Mouse (Mus musculus): ENCODE measurements around the gene Hoxa1. TPM values are rescaled to one million over a fixed set of nuclear protein-coding genes. Genes with fewer than 3 reads are reported as not detected.

The Hoxa1 gene
- polyA plus RNA-seq (2015; fragmentation: Illumina TruSeq; extraction: RNeasy Lipid Tissue Mini Kit (QIAGEN cat#74804); ENCODE audit: low read depth, low replicate concordance) = not detected

GRCm38 (mm10) chr6:52158276-52159051 lies at the start of gene Hoxa1:
Hoxa1 (minus strand) TSS chr6:52158317.

GRCm38 (mm10) chr6:52204050-52204752 lies 46.1 kb upstream of the Hoxa1 start, which contains the start of gene Hoxa5:
Hoxa5 (minus strand) TSS chr6:52204587.

GRCm38 (mm10) chr6:52190906-52191810 lies 33.0 kb upstream of the Hoxa1 start, which contains the start of gene Hoxa4:
Hoxa4 (minus strand) TSS chr6:52191753.

GRCm38 (mm10) chr6:52177061-52177735 lies 19.1 kb upstream of the Hoxa1 start, which contains the start of gene 5730596B20Rik:
5730596B20Rik (plus strand) TSS chr6:52177498.

GRCm38 (mm10) chr6:52164626-52165440 lies 6.7 kb upstream of the Hoxa1 start, which contains the start of gene Hoxa2:
Hoxa2 (minus strand) TSS chr6:52164831.

Other genes starting within 250 kb of the Hoxa1 start
- gene Skap2, start 145.8 kb downstream of the Hoxa1 start, polyA plus RNA-seq (2015; fragmentation: Illumina TruSeq; extraction: RNeasy Lipid Tissue Mini Kit (QIAGEN cat#74804); ENCODE audit: low read depth, low replicate concordance) = 14.4 TPM
- not detected for gene Hoxa2, start 6.5 kb upstream of the Hoxa1 start, polyA plus RNA-seq (2015; fragmentation: Illumina TruSeq; extraction: RNeasy Lipid Tissue Mini Kit (QIAGEN cat#74804); ENCODE audit: low read depth, low replicate concordance)
- gene 5730596B20Rik, start 19.2 kb upstream of the Hoxa1 start, polyA plus RNA-seq (2015; fragmentation: Illumina TruSeq; extraction: RNeasy Lipid Tissue Mini Kit (QIAGEN cat#74804); ENCODE audit: low read depth, low replicate concordance) = not detected
- not detected for gene Hoxa4, start 33.4 kb upstream of the Hoxa1 start, polyA plus RNA-seq (2015; fragmentation: Illumina TruSeq; extraction: RNeasy Lipid Tissue Mini Kit (QIAGEN cat#74804); ENCODE audit: low read depth, low replicate concordance)
- gene Hoxa5, start 46.3 kb upstream of the Hoxa1 start, polyA plus RNA-seq (2015; fragmentation: Illumina TruSeq; extraction: RNeasy Lipid Tissue Mini Kit (QIAGEN cat#74804); ENCODE audit: low read depth, low replicate concordance) = not detected
- gene Hoxa6, start 50.4 kb upstream of the Hoxa1 start, polyA plus RNA-seq (2015; fragmentation: Illumina TruSeq; extraction: RNeasy Lipid Tissue Mini Kit (QIAGEN cat#74804); ENCODE audit: low read depth, low replicate concordance) = not detected
- not detected for gene Hoxa3, start 55.0 kb upstream of the Hoxa1 start, polyA plus RNA-seq (2015; fragmentation: Illumina TruSeq; extraction: RNeasy Lipid Tissue Mini Kit (QIAGEN cat#74804); ENCODE audit: low read depth, low replicate concordance)
- gene Gm28308, start 55.0 kb upstream of the Hoxa1 start, polyA plus RNA-seq (2015; fragmentation: Illumina TruSeq; extraction: RNeasy Lipid Tissue Mini Kit (QIAGEN cat#74804); ENCODE audit: low read depth, low replicate concordance) = not detected
- not detected for gene Hoxa7, start 63.5 kb upstream of the Hoxa1 start, polyA plus RNA-seq (2015; fragmentation: Illumina TruSeq; extraction: RNeasy Lipid Tissue Mini Kit (QIAGEN cat#74804); ENCODE audit: low read depth, low replicate concordance)
- gene Hoxa9, start 72.8 kb upstream of the Hoxa1 start, polyA plus RNA-seq (2015; fragmentation: Illumina TruSeq; extraction: RNeasy Lipid Tissue Mini Kit (QIAGEN cat#74804); ENCODE audit: low read depth, low replicate concordance) = not detected
- gene Hoxa10, start 82.5 kb upstream of the Hoxa1 start, polyA plus RNA-seq (2015; fragmentation: Illumina TruSeq; extraction: RNeasy Lipid Tissue Mini Kit (QIAGEN cat#74804); ENCODE audit: low read depth, low replicate concordance) = not detected
- gene Hoxa11, start 87.5 kb upstream of the Hoxa1 start, polyA plus RNA-seq (2015; fragmentation: Illumina TruSeq; extraction: RNeasy Lipid Tissue Mini Kit (QIAGEN cat#74804); ENCODE audit: low read depth, low replicate concordance) = not detected
- gene Hoxa13, start 102.6 kb upstream of the Hoxa1 start, polyA plus RNA-seq (2015; fragmentation: Illumina TruSeq; extraction: RNeasy Lipid Tissue Mini Kit (QIAGEN cat#74804); ENCODE audit: low read depth, low replicate concordance) = not detected
- gene Evx1, start 155.2 kb upstream of the Hoxa1 start, polyA plus RNA-seq (2015; fragmentation: Illumina TruSeq; extraction: RNeasy Lipid Tissue Mini Kit (QIAGEN cat#74804); ENCODE audit: low read depth, low replicate concordance) = not detected

Data from brain, adult 10 weeks (tissue).